Mouse (Mus musculus): ENCODE measurements around the gene Morn4. TPM values are rescaled to one million over a fixed set of nuclear protein-coding genes. Genes with fewer than 3 reads are reported as not detected.

Morn4 gene
- polyA plus RNA-seq, 1 experiment: 2.5 TPM

- WGBS: 86% methylated on average over 3 of the region's 3 CpGs
- no peak for DNase-seq (ENCODE audit: low read depth, low spot score)
Observed at GRCm38 (mm10) chr19:42051351-42051750, 34.8 kb downstream of the Morn4 start.

DNA sequence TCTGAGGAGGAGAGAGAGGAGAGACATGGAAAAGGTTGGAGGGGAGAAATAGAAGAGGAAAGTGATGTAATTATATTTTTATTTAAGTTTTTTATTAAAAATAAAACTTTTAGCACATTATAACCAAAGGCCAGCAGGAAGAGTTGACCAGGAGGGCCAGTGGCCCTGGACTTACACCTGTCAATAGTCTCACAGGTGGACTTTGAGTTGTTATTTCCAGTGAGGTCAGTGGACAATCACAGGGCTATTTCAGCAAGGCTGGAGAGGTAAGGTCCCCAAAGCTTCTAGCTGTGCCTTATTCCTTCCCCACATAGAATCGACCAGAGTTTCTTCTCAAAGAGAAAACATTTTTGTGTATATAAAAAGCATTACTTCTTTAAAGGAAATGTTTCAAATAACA, 35.9 kb downstream of the Morn4 start:
- DNase-seq (ENCODE audit: low read depth, low spot score): no peak
- WGBS: 84% methylated on average over 1 of the region's 1 CpGs

- WGBS: 15% methylated on average over 23 of the region's 23 CpGs
- DNase-seq (ENCODE audit: low read depth, low spot score): peak; percentile 72
Observed at GRCm38 (mm10) chr19:42045269-42046102, 40.7 kb downstream of the Morn4 start, which contains the start of gene Hoga1. TSS of gene Hoga1 (plus strand) at chr19:42045610.

DNA sequence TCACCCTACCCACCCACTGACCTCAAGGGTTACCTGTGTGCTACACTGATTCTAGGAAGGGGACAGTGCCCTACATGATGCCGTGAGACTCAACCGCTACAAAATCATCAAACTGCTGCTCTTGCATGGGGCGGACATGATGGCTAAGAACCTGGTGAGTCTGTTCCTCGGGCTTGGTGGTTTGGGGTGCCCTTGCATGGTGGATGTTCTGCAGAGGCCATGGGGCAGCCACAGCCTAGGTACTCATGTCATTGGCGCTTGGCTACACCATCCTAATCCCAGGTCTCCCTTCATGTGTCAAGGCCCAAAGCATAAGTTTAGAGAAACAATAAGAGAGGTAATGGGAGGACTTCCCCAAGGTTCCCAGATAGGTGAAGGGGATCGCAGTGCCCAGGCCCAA, 42.2 kb downstream of the Morn4 start:
- DNase-seq (ENCODE audit: low read depth, low spot score): no peak
- 97% methylated on average over 6 of the region's 6 CpGs for WGBS

DNA sequence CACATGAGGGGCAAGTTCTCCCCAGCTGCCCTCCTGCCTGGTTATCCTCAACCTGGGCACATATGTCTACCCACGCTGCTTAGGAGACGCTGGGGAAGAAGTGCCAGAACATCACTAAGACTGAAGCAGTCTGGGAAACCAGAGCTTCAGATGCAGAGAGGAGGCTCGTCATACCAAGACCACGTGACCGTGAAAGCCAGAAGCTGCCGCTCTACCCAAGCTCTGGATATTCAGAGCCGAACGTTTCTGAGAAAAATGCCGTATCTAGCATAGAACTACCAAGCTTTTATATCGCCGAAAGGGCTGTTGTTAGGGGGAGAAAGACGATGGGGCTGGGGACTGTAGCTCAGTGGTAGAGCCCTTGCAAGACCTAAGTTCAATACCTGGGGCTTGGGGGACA, 47.8 kb downstream of the Morn4 start:
- WGBS: 86% methylated on average over 12 of the region's 12 CpGs
- DNase-seq (ENCODE audit: low read depth, low spot score): no peak

- 63% methylated on average over 11 of the region's 11 CpGs for WGBS
Observed at GRCm38 (mm10) chr19:42037167-42037702, 48.9 kb downstream of the Morn4 start.

GRCm38 (mm10) chr19:42036357-42036756, 49.8 kb downstream of the Morn4 start:
- WGBS: 61% methylated on average over 3 of the region's 3 CpGs
- no peak for DNase-seq (ENCODE audit: low read depth, low spot score)

More at GRCm38 (mm10) chr19:42037167-42037702, 48.9 kb downstream of the Morn4 start:
- no peak for DNase-seq (ENCODE audit: low read depth, low spot score)

DNA sequence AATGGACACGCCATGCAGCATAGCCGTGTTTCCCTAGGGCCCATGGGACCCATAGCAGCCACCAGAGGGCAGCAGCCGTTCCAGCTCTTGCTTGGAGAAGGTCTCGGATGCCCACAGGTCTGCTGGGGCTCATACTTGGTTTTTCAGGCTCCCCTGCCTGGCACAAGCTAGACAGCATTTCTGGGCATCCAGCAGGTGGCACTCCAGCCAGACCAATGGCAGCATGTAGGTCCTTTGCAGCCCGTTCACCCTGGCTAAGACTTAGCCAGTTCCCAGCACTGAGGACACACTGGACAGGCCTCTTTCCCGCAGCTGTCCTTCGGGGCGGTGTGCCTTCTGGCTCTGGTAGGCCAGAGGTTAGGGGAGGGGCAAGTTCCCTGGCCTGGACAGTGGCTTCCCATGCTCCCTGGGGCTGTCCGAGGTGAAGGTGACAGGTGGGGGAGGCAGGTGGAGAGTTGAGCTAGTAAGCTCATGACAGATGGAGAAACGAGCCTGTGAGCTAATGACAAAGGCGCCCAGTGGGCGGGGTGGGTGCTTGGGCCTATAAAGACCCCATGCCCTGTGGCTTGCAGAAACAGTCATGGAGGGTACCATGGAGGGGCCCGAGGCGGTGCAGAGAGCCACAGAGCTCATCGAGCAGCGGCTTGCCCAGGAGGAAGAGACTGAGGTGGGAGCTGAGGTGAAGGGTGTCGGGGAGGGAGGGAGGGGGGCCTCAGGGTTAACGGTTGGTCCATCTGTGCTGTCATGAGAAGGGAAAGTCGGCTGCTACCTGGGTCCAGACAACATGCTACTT, 50.5 kb downstream of the Morn4 start, which contains the start of gene Ankrd2:
Ankrd2 (plus strand) TSS at position 545 of the 793 bp plus-strand sequence.
- DNase-seq (ENCODE audit: low read depth, low spot score): peak; percentile 65
- WGBS: 54% methylated on average over 19 of the region's 19 CpGs

GRCm38 (mm10) chr19:42034881-42035455, 51.2 kb downstream of the Morn4 start:
- WGBS: 53% methylated on average over 11 of the region's 11 CpGs
- no peak for DNase-seq (ENCODE audit: low read depth, low spot score)

- DNase-seq (ENCODE audit: low read depth, low spot score): no peak
- 84% methylated on average over 9 of the region's 9 CpGs for WGBS
Observed at GRCm38 (mm10) chr19:42034146-42034775, 51.9 kb downstream of the Morn4 start.

DNA sequence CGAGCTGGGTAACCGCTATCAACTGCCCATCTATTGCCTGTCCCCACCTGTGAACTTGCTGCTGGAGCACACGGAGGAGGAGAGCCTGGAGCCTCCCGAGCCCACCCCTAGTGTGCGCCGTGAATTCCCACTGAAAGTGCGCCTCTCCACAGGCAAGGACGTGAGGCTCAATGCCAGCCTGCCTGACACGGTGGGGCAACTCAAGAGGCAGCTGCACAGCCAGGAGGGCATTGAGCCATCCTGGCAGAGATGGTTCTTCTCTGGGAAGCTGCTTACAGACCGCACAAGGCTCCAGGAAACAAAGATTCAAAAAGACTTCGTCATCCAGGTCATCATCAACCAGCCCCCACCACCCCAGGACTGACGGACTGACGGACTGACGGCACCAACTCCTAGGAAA, 52.5 kb downstream of the Morn4 start:
- 93% methylated on average over 14 of the region's 14 CpGs for WGBS
- DNase-seq (ENCODE audit: low read depth, low spot score): no peak

DNA sequence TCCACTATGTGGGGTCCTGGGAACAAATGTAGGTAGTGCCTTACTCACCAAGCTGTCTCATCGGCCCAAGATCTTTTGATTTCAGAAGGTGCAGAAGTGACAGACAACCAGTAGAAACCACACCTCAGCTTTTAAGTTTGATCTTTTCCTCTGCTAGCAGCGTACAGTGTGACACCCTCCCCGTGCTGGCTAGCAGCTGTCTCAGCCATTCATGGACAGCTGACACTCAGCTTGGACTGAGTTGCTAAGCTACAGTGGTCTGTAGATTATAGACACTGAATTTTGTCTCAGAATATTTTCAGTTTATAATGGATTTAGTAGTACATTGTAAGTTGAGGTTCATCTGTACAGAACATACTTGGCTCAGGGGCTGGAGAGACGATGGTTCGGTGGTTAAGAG, 55.0 kb downstream of the Morn4 start:
- 79% methylated on average over 5 of the region's 5 CpGs for WGBS
- no peak for DNase-seq (ENCODE audit: low read depth, low spot score)

GRCm38 (mm10) chr19:42026158-42026557, 60.0 kb downstream of the Morn4 start:
- WGBS: 6% methylated on average over 5 of the region's 5 CpGs
- peak; percentile 42 for DNase-seq (ENCODE audit: low read depth, low spot score)

Other genes with a start within 250 kb of the Morn4 start
- gene Frat2, start 238.2 kb downstream of the Morn4 start, polyA plus RNA-seq (2012; rRNA removed): 10.4 and 21.6 TPM in 2 replicates
- gene Rrp12, start 190.2 kb downstream of the Morn4 start, polyA plus RNA-seq (2012; rRNA removed): 5.2 and 7.4 TPM in 2 replicates
- 211 and 297 TPM in 2 replicates for gene Pgam1, start 174.4 kb downstream of the Morn4 start, polyA plus RNA-seq (2012; rRNA removed)
- gene Exosc1, start 152.9 kb downstream of the Morn4 start, polyA plus RNA-seq (2012; rRNA removed): 10.4 and 11.5 TPM in 2 replicates
- gene Zdhhc16, start 152.9 kb downstream of the Morn4 start, polyA plus RNA-seq (2012; rRNA removed): 45.3 and 63.1 TPM in 2 replicates
- gene Mms19, start 105.2 kb downstream of the Morn4 start, polyA plus RNA-seq (2012; rRNA removed): 32.7 and 50.2 TPM in 2 replicates
- 11.1 and 11.3 TPM in 2 replicates for gene Ubtd1, start 104.6 kb downstream of the Morn4 start, polyA plus RNA-seq (2012; rRNA removed)
- gene Ankrd2, start 50.4 kb downstream of the Morn4 start, polyA plus RNA-seq (2012; rRNA removed): not detected in 2 replicates
- gene Hoga1, start 40.7 kb downstream of the Morn4 start, polyA plus RNA-seq (2012; rRNA removed): 0.57 and 1.4 TPM in 2 replicates
- gene 4933411K16Rik, start 34.1 kb downstream of the Morn4 start, polyA plus RNA-seq (2012; rRNA removed): 0.09 and 0.23 TPM in 2 replicates
- gene Pi4k2a, start 4.1 kb upstream of the Morn4 start, polyA plus RNA-seq (2012; rRNA removed): 32.0 and 34.2 TPM in 2 replicates
- gene Avpi1, start 42.7 kb upstream of the Morn4 start, polyA plus RNA-seq (2012; rRNA removed): 6.1 and 7.8 TPM in 2 replicates
- 41.8 and 46.9 TPM in 2 replicates for gene Marveld1, start 61.0 kb upstream of the Morn4 start, polyA plus RNA-seq (2012; rRNA removed)
- gene Zfyve27, start 77.6 kb upstream of the Morn4 start, polyA plus RNA-seq (2012; rRNA removed): 28.1 and 33.1 TPM in 2 replicates
- gene Sfrp5, start 115.9 kb upstream of the Morn4 start, polyA plus RNA-seq (2012; rRNA removed): 3.3 and 4.2 TPM in 2 replicates
- 0.76 and 1.0 TPM in 2 replicates for gene Golga7b, start 161.2 kb upstream of the Morn4 start, polyA plus RNA-seq (2012; rRNA removed)

Data from large intestine, adult 2 months (tissue).